ENCODE assay signal across 8 mouse cellular contexts in the genomic region with DNA sequence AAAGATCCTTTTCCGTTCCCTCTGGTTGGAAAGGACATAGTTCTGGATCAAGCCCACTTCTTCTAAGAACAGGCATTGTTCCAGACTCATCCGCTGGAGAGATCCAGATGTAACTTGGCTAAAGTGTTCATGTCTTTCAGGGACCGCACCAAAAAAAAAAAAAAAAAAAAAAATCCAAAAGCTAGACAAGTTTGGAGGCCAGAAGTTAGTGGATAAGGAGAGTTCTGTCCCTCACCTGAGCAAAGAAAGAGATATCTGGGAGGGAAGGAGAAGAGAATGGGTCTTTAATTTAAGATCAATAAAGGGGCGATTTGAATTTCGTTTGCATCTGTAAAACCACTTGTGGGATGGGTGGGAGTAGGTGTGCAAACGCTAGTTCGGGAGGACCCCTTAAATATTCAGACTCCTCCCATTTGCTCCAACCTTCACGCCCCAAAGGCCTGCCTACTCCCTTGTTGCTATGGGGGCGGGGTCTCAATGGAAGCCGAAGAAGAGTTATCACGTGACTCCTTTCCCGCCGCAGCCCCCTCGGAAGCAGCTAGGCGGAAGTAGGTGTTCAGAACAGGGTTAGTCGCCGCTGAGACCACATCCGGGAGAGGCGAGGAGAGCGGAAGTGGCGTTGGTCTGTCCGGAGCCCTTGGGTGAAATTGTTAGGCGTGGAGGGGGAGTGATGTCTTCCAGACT. TPM values are rescaled to one million over a fixed set of nuclear protein-coding genes. Genes with fewer than 3 reads are reported as not detected.
DNase-seq lines count a peak whose midpoint lies in the region; ATAC-seq lines count a peak whose summit lies in the region.

Gene Zfp512 (plus strand): TSS at position 554 of the 684 bp plus-strand sequence.

- DNase-seq in adrenal gland, adult (ENCODE audit: inconsistent age in 2 of 2, low spot score in 1 of 2) = peak; percentile 95 to 97
- peak; percentile 99 for DNase-seq in embryo, embryonic 10.5 days (ENCODE audit: low spot score)
- DNase-seq in gastrocnemius, postnatal 14 days = peak; percentile 94
- DNase-seq in left cerebral cortex, postnatal 10 days (ENCODE audit: extremely low spot score in 1 of 2, low spot score in 2 of 2) = peak; percentile 95 to 97
- DNase-seq in right cerebral cortex, postnatal 25 days = peak; percentile 89
- peak; percentile 92 to 94 for DNase-seq in urinary bladder, postnatal 4 days (ENCODE audit: low spot score in 2 of 2)

- ATAC-seq in inflammation-experienced regulatory T-cells, adult 6 months = peak; percentile 99
- ATAC-seq in megakaryocyte-erythroid progenitor cell, adult 5-6 weeks (replicated peaks; ENCODE audit: low FRiP score, low TSS enrichment, poor library complexity, severe bottlenecking) = peak; percentile 98

- intact Hi-C loops in gastrocnemius, postnatal 14 days (cut with DNase I; ENCODE audit: low total_unique reads) = no loop called here
- intact Hi-C loops in left cerebral cortex, postnatal 10 days (cut with DNase I) = no loop called here

RNA-seq across cellular contexts. Expression of gene Zfp512, which starts in this region (rescaled TPM):
- total RNA-seq in gastrocnemius, postnatal 14 days (2021) = 10 to 100 TPM; 11.2 to 12.1 TPM
- 10 to 100 TPM; 24.3 to 48.9 (median 45.0) TPM for polyA plus RNA-seq in inflammation-experienced regulatory T-cells, adult 6 months (2017; shearing (Covaris generic))
- total RNA-seq in left cerebral cortex, postnatal 10 days (2021) = 10 to 100 TPM; 58.2 to 60.8 TPM
- 22.8 and 23.5 TPM in 2 replicates for total RNA-seq in megakaryocyte-erythroid progenitor cell, adult 5-6 weeks (2014; fragmentation: Nextera tagmentation)
- 28.6 and 54.5 TPM in 2 replicates for total RNA-seq in megakaryocyte-erythroid progenitor cell, adult 5-6 weeks (2017)

Comparison
In these comparisons a context has a peak if more than half of its experiments do, and no peak if none do; other contexts are left out.
1. Peak in every context shown above with its lines: DNase-seq and ATAC-seq.